Mouse (Mus musculus) urinary bladder, postnatal 36 days (tissue): ENCODE measurements at regions not wholly inside any gene's neighbourhood (a gene's known extent, or its start where the extent isn't known, plus 50 kb on each side); places are given as distances from the start of the nearest gene placed in this dataset.

Experiments used
- DNase-seq, 2 experiments: peaks; one replicate each; pipeline ENCODE4 v3.0.0; 2022; ENCODE audit warnings: low spot score in 2 of 2, mixed read lengths in 1 of 2

- DNase-seq: no peak
Measured at GRCm38 (mm10) chr11:18031049-18031448, 77.4 kb upstream of the Etaa1 start.

- no peak for DNase-seq
Measured at GRCm38 (mm10) chr11:18022065-18022464, 68.4 kb upstream of the Etaa1 start.

GRCm38 (mm10) chr11:18015239-18015638 lies 61.6 kb upstream of the Etaa1 start:
- DNase-seq: no peak

GRCm38 (mm10) chr11:18014610-18015009 lies 60.9 kb upstream of the Etaa1 start:
- DNase-seq: no peak

- no peak for DNase-seq
Measured at GRCm38 (mm10) chr11:18012085-18012484, 58.4 kb upstream of the Etaa1 start.

- peak; percentile 7 to 35 for DNase-seq
Measured at GRCm38 (mm10) chr11:18011101-18011733, 57.5 kb upstream of the Etaa1 start.

- DNase-seq: no peak
Measured at GRCm38 (mm10) chr11:18008140-18008539, 54.5 kb upstream of the Etaa1 start.
